ENCODE assay signal across 10 mouse cellular contexts in genomic region chr9:118973566-118973965, GRCm38 (mm10). TPM values are rescaled to one million over a fixed set of nuclear protein-coding genes. Genes with fewer than 3 reads are reported as not detected.
A peak's percentile ranks its signal among the peaks of the same experiment; 100 is the strongest.
DNase-seq lines count a peak whose midpoint lies in the region; ATAC-seq and TF ChIP-seq lines count a peak whose summit lies in the region.
"Had no signal": no experiment of that assay in that cellular context is flagged by ENCODE, and none has a peak within 500 bp of the region (broad histone marks: within the 10 kb centered on the region; RNA-seq: fewer than 3 reads in every experiment).

No protein-coding gene starts in this region.

- no peak for TF ChIP-seq CTCF in cerebellum, adult 2 months (IDR thresholded peaks at IDR 0.05; ENCODE audit: borderline replicate concordance, insufficient read depth, low read depth, low read length)
- TF ChIP-seq CTCF in hindbrain, postnatal 0 days (IDR thresholded peaks at IDR 0.05; ENCODE audit: low read depth), result no peak
- TF ChIP-seq CTCF in lung, postnatal 0 days (IDR thresholded peaks at IDR 0.05), result no peak
- no peak for TF ChIP-seq CTCF in olfactory bulb, adult 2 months (IDR thresholded peaks at IDR 0.05; ENCODE audit: insufficient read depth, low read depth, low read length)

- ATAC-seq in hindbrain, postnatal 0 days, result no peak
- ATAC-seq in hindbrain, embryonic 12.5 days (ENCODE audit: low FRiP score), result no peak
- ATAC-seq in lung, postnatal 0 days, result no peak

- peaks cover 19% of the 10 kb centered on the region for H3K4me1 ChIP-seq in cerebellum, adult 2 months (ENCODE audit: control insufficient read depth, insufficient read depth, low read length)
- peaks cover 15% of the 10 kb centered on the region; the same call in 1 of the 2 replicates for H3K4me1 ChIP-seq in hindbrain, postnatal 0 days (ENCODE audit: insufficient read depth, low read length)
- peaks cover 37% of the 10 kb centered on the region for H3K4me1 ChIP-seq in hindbrain, embryonic 12.5 days
- peaks cover 28% of the 10 kb centered on the region for H3K4me1 ChIP-seq in lung, postnatal 0 days (ENCODE audit: insufficient read depth, low read depth, low read length)
- peaks cover 34% of the 10 kb centered on the region for H3K4me1 ChIP-seq in olfactory bulb, adult 2 months (ENCODE audit: control insufficient read depth, insufficient read depth, low read length)

- TF ChIP-seq EP300 in lung, postnatal 0 days (IDR thresholded peaks at IDR 0.05), result no peak

- H3K27me3 ChIP-seq in cerebellum, adult 2 months (ENCODE audit: control insufficient read depth, insufficient read depth, low read length), result no peaks in the 10 kb centered on the region
- H3K27me3 ChIP-seq in hindbrain, postnatal 0 days (ENCODE audit: insufficient read depth, low read length), result no peaks in the 10 kb centered on the region
- H3K27me3 ChIP-seq in hindbrain, embryonic 12.5 days, result no peaks in the 10 kb centered on the region
- no peaks in the 10 kb centered on the region for H3K27me3 ChIP-seq in lung, postnatal 0 days (replicated peaks; ENCODE audit: insufficient read depth, low read length)

- DNase-seq in cerebellum, postnatal 10 days, result peak; percentile 49
- no peak for DNase-seq in cerebellum, adult 2 months
- no peak for DNase-seq in hindbrain, postnatal 0 days (ENCODE audit: low spot score)
- no peak for DNase-seq in lung, postnatal 0 days (ENCODE audit: low spot score)
- no peak for DNase-seq in lung, postnatal 25 days (ENCODE audit: low spot score)
- DNase-seq in frontal cortex, postnatal 25 days (ENCODE audit: low spot score in 2 of 2), result no peak
- DNase-seq: lung, adult 2 months had no signal

- WGBS in cerebellum, adult 2 months, result 43% methylated on average over 5 of the region's 5 CpGs
- WGBS in hindbrain, postnatal 0 days, result 64% methylated on average over 5 of the region's 5 CpGs
- 80% methylated on average over 5 of the region's 5 CpGs for WGBS in hindbrain, embryonic 12.5 days
- WGBS in lung, postnatal 0 days, result 47% methylated on average over 5 of the region's 5 CpGs
- WGBS in olfactory bulb, adult 2 months, result 76% methylated on average over 5 of the region's 5 CpGs

- H3K27ac ChIP-seq in cerebellum, adult 2 months (ENCODE audit: insufficient read depth, low read length), result no peak overlapping the region
- peak overlapping the region; percentile 7 for H3K27ac ChIP-seq in hindbrain, postnatal 0 days
- H3K27ac ChIP-seq in hindbrain, embryonic 12.5 days, result no peak overlapping the region
- H3K27ac ChIP-seq in lung, postnatal 0 days (ENCODE audit: low read length), result peak overlapping the region; percentile 81
- peak overlapping the region; percentile 35; the same call in 1 of the 2 replicates for H3K27ac ChIP-seq in olfactory bulb, adult 2 months (ENCODE audit: insufficient read depth, low read depth, low read length)

- no peaks in the 10 kb centered on the region for H3K36me3 ChIP-seq in hindbrain, postnatal 0 days (ENCODE audit: insufficient read depth, low read length)
- H3K36me3 ChIP-seq in hindbrain, embryonic 12.5 days, result no peaks in the 10 kb centered on the region
- H3K36me3 ChIP-seq in lung, postnatal 0 days (ENCODE audit: insufficient read depth, low read length), result no peaks in the 10 kb centered on the region
- H3K36me3 ChIP-seq: G1E had no signal

- H3K4me2 ChIP-seq in hindbrain, postnatal 0 days (ENCODE audit: low read depth, low read length), result no peak overlapping the region
- H3K4me2 ChIP-seq in hindbrain, embryonic 12.5 days (replicated peaks), result no peak overlapping the region
- no peak overlapping the region for H3K4me2 ChIP-seq in lung, postnatal 0 days (replicated peaks; ENCODE audit: low read depth, low read length)

- no peaks in the 10 kb centered on the region for H3K9me3 ChIP-seq in hindbrain, postnatal 0 days (ENCODE audit: low read length)
- H3K9me3 ChIP-seq in hindbrain, embryonic 12.5 days (replicated peaks), result no peaks in the 10 kb centered on the region
- no peaks in the 10 kb centered on the region for H3K9me3 ChIP-seq in lung, postnatal 0 days (ENCODE audit: low read length)

- H3K9ac ChIP-seq in hindbrain, postnatal 0 days (replicated peaks; ENCODE audit: low read length), result no peak overlapping the region
- no peak overlapping the region for H3K9ac ChIP-seq in hindbrain, embryonic 12.5 days
- H3K9ac ChIP-seq in lung, postnatal 0 days (replicated peaks; ENCODE audit: low read depth), result no peak overlapping the region

- no peak for TF ChIP-seq POLR2A in cerebellum, adult 2 months (IDR thresholded peaks at IDR 0.05; ENCODE audit: borderline replicate concordance, insufficient read depth, low read length)
- no peak for TF ChIP-seq POLR2A in olfactory bulb, adult 2 months (IDR thresholded peaks at IDR 0.05; ENCODE audit: insufficient read depth, low read depth, low read length)

- no peak overlapping the region for H3K4me3 ChIP-seq in cerebellum, adult 2 months (replicated peaks; ENCODE audit: insufficient read depth, low read depth, low read length)
- H3K4me3 ChIP-seq in hindbrain, postnatal 0 days (ENCODE audit: low read length), result no peak overlapping the region
- H3K4me3 ChIP-seq in hindbrain, embryonic 12.5 days, result no peak overlapping the region
- H3K4me3 ChIP-seq in lung, postnatal 0 days (ENCODE audit: low read depth, low read length), result no peak overlapping the region
- H3K4me3 ChIP-seq in olfactory bulb, adult 2 months (ENCODE audit: insufficient read depth, low read depth, low read length), result no peak overlapping the region

RNA-seq across cellular contexts. Expression of gene Ctdspl, which starts 47.3 kb away (rescaled TPM):
- polyA plus RNA-seq in cerebellum, adult 2 months (2012; rRNA removed), result 10.3 and 10.6 TPM in 2 replicates
- 7.6 and 8.4 TPM in 2 replicates for total RNA-seq in hindbrain, postnatal 0 days (2014; rRNA removed)
- 5.5 and 7.0 TPM in 2 replicates for polyA plus RNA-seq in hindbrain, postnatal 0 days (2015; fragmentation: Nextera tagmentation; extraction: Ambion mirVana)
- 8.1 and 11.7 TPM in 2 replicates for polyA plus RNA-seq in hindbrain, embryonic 12.5 days (2016; fragmentation: Nextera tagmentation; extraction: Ambion mirVana)
- 27.8 and 29.9 TPM in 2 replicates for polyA plus RNA-seq in lung, postnatal 0 days (2015; fragmentation: Nextera tagmentation; extraction: Ambion mirVana)
- polyA plus RNA-seq in olfactory bulb, adult 2 months (2012; ENCODE audit: insufficient read depth, insufficient read length, low replicate concordance, missing spikeins), result not detected in 2 replicates
- polyA plus RNA-seq: G1E had no signal

Comparison
In these comparisons a context has a peak if more than half of its experiments do, and no peak if none do; other contexts are left out.
1. DNase-seq: peak in cerebellum, postnatal 10 days (2 of 2); none in cerebellum, adult 2 months (0 of 2), hindbrain, postnatal 0 days (single experiment), lung, postnatal 0 days (single experiment), lung, postnatal 25 days (single experiment) and frontal cortex, postnatal 25 days (0 of 2).
2. H3K27ac ChIP-seq: peak in hindbrain, postnatal 0 days (single experiment), lung, postnatal 0 days (single experiment) and olfactory bulb, adult 2 months (single experiment); none in cerebellum, adult 2 months (single experiment) and hindbrain, embryonic 12.5 days (single experiment).